Mouse (Mus musculus): ENCODE data around the gene Elf4. TPM values are rescaled to one million over a fixed set of nuclear protein-coding genes. Genes with fewer than 3 reads are reported as not detected.

Elf4 gene
- 1.7 TPM for polyA plus RNA-seq (2014; fragmentation: Illumina TruSeq; extraction: RNeasy Lipid Tissue Mini Kit (QIAGEN cat#74804); ENCODE audit: low read depth, low replicate concordance)

GRCm38 (mm10) chrX:48462754-48463507 lies at the start of gene Elf4:
Gene Elf4 (minus strand): TSS chrX:48463132.

Other genes with a start within 250 kb of the Elf4 start
- 15.2 TPM for gene Utp14a, start 206.3 kb downstream of the Elf4 start, polyA plus RNA-seq (2014; fragmentation: Illumina TruSeq; extraction: RNeasy Lipid Tissue Mini Kit (QIAGEN cat#74804); ENCODE audit: low read depth, low replicate concordance)
- gene Bcorl1, start 121.8 kb downstream of the Elf4 start, polyA plus RNA-seq (2014; fragmentation: Illumina TruSeq; extraction: RNeasy Lipid Tissue Mini Kit (QIAGEN cat#74804); ENCODE audit: low read depth, low replicate concordance), result 0.57 TPM
- gene Aifm1, start 50.4 kb upstream of the Elf4 start, polyA plus RNA-seq (2014; fragmentation: Illumina TruSeq; extraction: RNeasy Lipid Tissue Mini Kit (QIAGEN cat#74804); ENCODE audit: low read depth, low replicate concordance), result 203 TPM
- gene Rab33a, start 56.2 kb upstream of the Elf4 start, polyA plus RNA-seq (2014; fragmentation: Illumina TruSeq; extraction: RNeasy Lipid Tissue Mini Kit (QIAGEN cat#74804); ENCODE audit: low read depth, low replicate concordance), result not detected
- gene Zfp280c, start 131.4 kb upstream of the Elf4 start, polyA plus RNA-seq (2014; fragmentation: Illumina TruSeq; extraction: RNeasy Lipid Tissue Mini Kit (QIAGEN cat#74804); ENCODE audit: low read depth, low replicate concordance), result 16.3 TPM
- gene Slc25a14, start 160.3 kb upstream of the Elf4 start, polyA plus RNA-seq (2014; fragmentation: Illumina TruSeq; extraction: RNeasy Lipid Tissue Mini Kit (QIAGEN cat#74804); ENCODE audit: low read depth, low replicate concordance), result 13.5 TPM
- gene Gpr119, start 211.3 kb upstream of the Elf4 start, polyA plus RNA-seq (2014; fragmentation: Illumina TruSeq; extraction: RNeasy Lipid Tissue Mini Kit (QIAGEN cat#74804); ENCODE audit: low read depth, low replicate concordance), result not detected
- 6.3 TPM for gene Rbmx2, start 231.9 kb upstream of the Elf4 start, polyA plus RNA-seq (2014; fragmentation: Illumina TruSeq; extraction: RNeasy Lipid Tissue Mini Kit (QIAGEN cat#74804); ENCODE audit: low read depth, low replicate concordance)

All from kidney, adult 10 weeks (tissue).